Mouse (Mus musculus) induced T-regulatory cell, adult 2 months (primary cell): ENCODE data around the gene Vgll4.
A peak's percentile ranks its signal among the peaks of the same experiment; 100 is the strongest.
"Not testable (repeated sequence)": the region's sequence is repeated elsewhere in the genome, so short reads cannot be mapped to it uniquely, and the experiment has no call there.

Experiments used
- DNase-seq: peaks from one replicate; pipeline ENCODE4 v3.0.0-alpha.2; 2012; ENCODE audit warnings: low read depth

The Vgll4 gene

GRCm38 (mm10) chr6:114893427-114894209, 76.2 kb downstream of the Vgll4 start:
- peak; percentile 96 for DNase-seq

DNA sequence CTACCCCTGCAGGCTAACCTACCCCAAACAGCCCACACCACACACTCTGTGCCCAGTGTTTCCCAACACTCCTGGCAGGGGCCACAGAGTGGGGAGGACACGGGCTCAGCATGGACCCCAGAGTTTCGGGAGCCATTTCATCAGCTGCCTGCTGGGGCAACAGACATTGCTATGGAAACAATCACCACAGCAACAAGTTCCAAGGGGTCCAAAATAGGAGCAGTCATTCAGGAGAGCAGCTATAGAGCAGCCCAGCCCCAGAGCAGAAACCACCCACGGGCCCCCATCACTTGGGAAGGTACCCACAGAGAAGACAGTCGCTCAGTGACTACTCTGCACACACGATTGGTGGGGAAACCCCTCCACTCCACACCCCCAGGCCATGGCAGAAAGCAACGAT, 77.4 kb downstream of the Vgll4 start:
- DNase-seq = peak; percentile 84

- peak; percentile 32 for DNase-seq
Measured at GRCm38 (mm10) chr6:114891771-114892170, 78.0 kb downstream of the Vgll4 start.

DNA sequence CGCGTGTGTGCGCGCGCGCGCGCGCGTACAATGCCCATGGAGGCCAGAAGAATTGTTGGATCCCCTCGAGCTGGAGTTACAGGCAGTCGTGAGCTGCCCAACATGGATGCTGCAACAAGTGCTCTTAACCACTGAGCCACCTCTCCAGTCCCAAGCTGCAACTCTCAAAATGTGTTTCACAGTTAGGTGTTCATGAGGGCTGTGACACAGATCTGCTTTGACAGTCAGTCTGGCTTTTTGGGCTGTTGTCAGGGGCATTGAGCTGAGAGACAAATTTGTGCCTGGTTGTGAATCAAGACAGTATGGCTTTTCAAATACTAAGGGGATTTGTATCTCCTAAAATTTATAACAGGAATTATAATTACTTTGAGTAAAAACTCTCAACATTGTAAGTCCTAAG, 78.5 kb downstream of the Vgll4 start:
- DNase-seq = peak; percentile 24

GRCm38 (mm10) chr6:114890411-114891115, 79.2 kb downstream of the Vgll4 start:
- no peak for DNase-seq

- DNase-seq = not testable (repeated sequence)
Measured at GRCm38 (mm10) chr6:114889971-114890370, 79.8 kb downstream of the Vgll4 start.

GRCm38 (mm10) chr6:114888922-114889321, 80.9 kb downstream of the Vgll4 start:
- DNase-seq = no peak

GRCm38 (mm10) chr6:114886504-114887361, 83.1 kb downstream of the Vgll4 start:
- no peak for DNase-seq

DNA sequence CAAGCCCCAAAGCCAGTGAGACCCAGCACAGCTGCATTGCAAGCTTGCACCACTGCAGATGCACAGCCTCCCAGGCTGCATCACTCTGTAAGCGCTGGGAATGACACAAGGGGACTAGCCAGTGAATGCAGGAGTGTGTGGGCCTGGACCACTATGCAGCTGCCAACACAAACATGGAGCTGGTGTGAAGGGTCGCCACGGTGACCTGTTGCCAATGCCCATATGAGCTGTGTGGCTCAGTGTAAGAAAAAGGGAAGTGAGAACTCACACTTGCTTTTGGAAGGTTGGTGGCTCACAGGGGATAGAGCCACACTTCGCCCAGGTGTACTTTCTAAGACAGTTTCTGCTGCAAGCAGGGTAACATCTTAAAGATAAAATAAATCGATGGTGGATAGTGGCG, 83.8 kb downstream of the Vgll4 start:
- DNase-seq = no peak

DNA sequence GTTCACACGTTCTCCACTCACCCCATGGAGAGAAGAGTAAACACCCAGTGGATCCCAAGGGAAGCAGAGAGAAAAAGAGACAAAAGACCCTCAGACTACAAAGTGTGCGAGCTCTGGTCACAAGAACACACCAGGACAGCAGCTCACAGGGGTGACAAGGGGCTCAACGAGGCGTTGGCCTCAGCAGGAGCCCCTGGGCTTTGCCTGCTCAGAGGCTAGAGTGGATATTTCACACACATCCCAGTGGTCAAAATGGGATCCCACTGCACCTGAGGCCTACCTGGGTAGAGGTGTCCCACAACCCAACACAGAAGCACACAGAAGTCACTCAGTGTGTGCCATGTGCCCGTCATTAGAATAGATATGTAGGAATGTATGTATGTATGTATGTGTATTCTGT, 84.7 kb downstream of the Vgll4 start:
- DNase-seq = no peak

GRCm38 (mm10) chr6:114883261-114883740, 86.5 kb downstream of the Vgll4 start:
- DNase-seq = peak; percentile 54

DNA sequence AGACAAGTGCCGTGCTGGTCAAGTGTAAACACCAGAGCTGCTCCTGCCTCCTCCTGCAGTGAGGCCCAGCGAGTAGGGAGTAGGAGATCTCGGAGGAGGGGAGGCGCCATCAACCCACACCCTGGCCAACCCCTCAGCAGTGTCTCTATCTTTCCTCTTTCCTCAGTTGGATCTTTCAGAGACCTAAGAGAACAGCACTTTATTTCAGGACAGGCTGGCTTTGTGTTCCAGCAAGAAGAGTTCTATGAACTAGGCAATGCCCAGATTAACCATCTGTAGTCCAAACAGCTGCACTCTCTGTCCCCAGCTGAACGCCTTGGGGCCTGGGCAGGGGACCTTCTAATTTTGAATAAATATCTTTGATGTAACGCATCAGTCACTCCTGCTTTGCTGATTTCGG, 87.1 kb downstream of the Vgll4 start:
- no peak for DNase-seq

DNA sequence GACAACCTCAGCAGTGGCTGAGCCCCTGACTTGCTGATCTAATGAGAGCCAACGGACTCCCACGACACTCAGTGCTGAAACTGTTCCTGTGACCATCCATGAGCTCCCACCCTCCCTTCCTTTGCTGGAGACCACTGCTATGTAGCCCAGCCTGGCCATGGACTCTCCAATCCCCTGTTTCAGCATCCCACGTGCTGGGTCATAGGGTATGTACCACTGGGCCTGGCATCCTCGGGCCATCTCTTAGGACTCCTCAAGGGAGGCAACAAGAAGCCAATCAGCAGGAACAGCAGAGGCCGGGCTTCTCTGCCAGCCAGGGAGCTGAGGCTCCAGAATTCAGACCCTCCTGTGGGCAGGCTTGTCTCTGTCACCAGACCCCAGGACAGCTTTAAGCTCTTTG, 87.6 kb downstream of the Vgll4 start:
- no peak for DNase-seq

GRCm38 (mm10) chr6:114880798-114881197, 89.0 kb downstream of the Vgll4 start:
- no peak for DNase-seq

DNA sequence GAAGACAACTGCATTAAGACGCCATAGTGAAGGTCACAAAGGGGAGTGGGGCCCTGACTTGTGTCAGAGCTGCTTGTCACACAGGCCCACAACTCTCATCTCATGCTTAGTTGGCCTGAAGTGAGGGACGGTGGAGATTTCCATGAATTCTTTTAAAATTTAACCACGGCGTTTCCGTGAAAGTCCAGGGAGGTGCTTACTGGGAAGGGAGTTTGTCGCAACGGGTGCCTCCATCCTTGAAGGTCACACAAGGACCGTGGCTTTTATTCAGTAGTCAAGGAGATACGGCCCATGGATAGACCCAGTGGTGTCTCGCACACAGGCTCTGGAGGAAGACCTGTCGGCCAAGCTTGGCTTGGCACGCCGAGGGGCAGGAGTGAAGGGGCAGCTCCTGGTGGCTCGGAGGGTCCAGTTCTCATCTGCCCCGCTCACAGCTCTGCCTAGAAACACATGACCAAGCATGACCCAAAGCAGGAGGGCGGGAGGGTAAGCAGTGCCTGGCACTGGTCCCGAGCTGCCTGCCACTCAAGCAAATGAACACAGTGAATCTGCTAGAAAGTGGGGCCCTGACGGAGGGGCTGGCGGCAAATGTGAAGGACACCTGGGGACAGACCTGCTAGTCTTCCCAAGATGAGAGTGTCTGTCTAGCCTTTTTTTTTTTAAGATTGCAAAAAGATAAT, 90.8 kb downstream of the Vgll4 start:
- DNase-seq = no peak

- DNase-seq = no peak
Measured at GRCm38 (mm10) chr6:114876546-114876945, 93.2 kb downstream of the Vgll4 start.

- peak; percentile 36 for DNase-seq
Measured at GRCm38 (mm10) chr6:114876033-114876432, 93.8 kb downstream of the Vgll4 start.

GRCm38 (mm10) chr6:114875018-114875558, 94.7 kb downstream of the Vgll4 start:
- DNase-seq = peak; percentile 88

DNA sequence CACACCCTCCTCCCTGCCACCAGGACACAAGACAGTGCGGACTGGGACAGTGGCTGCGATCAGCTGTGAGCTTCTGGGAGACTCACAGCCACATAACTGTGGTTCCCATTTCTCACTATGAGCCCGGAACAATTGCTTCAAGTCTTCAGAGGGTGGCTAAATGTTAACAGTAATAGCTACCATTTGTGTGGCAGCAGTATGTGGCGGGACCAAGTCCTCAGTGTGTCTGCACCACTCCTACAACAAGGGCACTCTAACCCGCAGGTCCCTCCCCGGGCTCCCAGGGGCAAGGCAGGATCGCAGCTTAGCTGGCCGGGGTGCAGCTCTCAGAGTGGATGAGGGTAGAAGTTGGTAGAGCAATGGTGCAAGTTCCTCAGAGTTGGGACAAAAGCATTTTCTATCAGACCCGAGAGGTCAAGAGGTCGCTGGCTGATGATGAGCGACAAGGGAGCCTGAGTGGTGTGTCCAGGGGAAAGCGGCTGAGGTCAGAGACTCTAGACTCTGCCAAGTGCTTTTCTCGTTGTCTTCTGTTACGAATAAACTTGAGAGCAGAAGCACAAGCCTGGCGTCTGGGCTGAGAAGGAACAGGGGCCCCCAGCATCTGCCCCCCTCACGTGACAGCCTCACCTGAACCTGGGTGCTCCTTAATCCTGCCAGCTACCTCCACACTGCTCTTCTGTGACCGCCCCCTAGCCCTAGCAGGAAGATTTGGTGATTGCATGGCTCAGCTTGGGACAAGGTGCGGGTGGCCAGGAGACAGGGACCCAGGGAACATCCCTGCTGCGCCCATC, 95.5 kb downstream of the Vgll4 start:
- peak; percentile 52 for DNase-seq

- DNase-seq = no peak
Measured at GRCm38 (mm10) chr6:114873808-114874137, 96.0 kb downstream of the Vgll4 start.
